Mouse (Mus musculus) small intestine, adult 2 months (tissue): ENCODE measurements around the gene Mrgprd.

Experiments used
- CTCF ChIP-seq: fragments of 200-500 bp; IDR thresholded peaks from 2 replicates; pipeline ENCODE4 v1.5.1; 2012; ENCODE audit warnings: low read depth, mild to moderate bottlenecking, control low read depth, inconsistent platforms, low read length, moderate library complexity, mixed read lengths; ENCODE audit not compliant: insufficient replicate concordance, insufficient read length; ENCODE audit errors: extremely low read depth
- POLR2A ChIP-seq: fragments of 200-500 bp; IDR thresholded peaks from 2 replicates; pipeline ENCODE4 v1.6.1; 2012; ENCODE audit warnings: low read depth, mild to moderate bottlenecking, control low read depth, inconsistent platforms, low read length, moderate library complexity

DNA sequence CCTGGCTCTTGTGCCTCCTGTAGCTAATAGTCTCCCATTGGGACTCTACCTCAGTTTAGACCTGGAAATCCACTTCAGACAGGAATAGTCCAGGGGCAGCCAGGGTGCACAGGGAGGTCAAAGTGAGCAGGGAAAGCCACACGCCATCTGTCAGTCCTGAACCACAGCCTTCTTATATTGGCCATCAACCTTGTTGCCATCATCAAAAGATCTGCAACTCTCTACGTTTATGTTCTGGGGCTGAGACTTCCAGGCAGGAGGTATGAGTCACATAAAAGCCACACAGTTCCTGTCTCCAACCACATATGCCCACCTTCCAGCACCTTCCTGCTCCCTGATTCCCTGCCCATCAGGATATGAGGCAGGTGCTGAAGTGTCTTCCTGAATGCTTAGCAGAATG lies 23.3 kb downstream of the Mrgprd start:
- TF ChIP-seq POLR2A (no peak), CTCF (no peak)
